Mouse (Mus musculus): ENCODE measurements around the gene Skp2.

Skp2 gene

DNA sequence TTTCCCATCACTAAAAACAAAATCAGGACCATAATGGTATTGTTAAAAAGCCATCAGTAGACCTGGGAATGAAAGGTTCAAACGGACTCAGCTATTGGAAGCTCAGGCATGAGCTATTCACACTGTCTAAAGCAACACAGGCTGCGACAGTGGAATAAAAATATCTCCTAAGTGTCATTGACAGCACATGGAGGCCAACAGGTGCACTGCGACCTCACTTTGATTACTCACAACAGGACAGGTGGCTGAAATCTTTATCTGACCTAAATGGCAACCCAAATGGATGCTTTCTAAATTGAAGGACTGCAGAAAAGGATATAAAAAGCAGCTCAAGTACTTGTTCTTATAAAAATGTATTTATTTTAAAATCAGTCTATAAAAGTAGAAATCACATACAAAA, 43.6 kb downstream of the Skp2 start:
- no peak for DNase-seq

DNA sequence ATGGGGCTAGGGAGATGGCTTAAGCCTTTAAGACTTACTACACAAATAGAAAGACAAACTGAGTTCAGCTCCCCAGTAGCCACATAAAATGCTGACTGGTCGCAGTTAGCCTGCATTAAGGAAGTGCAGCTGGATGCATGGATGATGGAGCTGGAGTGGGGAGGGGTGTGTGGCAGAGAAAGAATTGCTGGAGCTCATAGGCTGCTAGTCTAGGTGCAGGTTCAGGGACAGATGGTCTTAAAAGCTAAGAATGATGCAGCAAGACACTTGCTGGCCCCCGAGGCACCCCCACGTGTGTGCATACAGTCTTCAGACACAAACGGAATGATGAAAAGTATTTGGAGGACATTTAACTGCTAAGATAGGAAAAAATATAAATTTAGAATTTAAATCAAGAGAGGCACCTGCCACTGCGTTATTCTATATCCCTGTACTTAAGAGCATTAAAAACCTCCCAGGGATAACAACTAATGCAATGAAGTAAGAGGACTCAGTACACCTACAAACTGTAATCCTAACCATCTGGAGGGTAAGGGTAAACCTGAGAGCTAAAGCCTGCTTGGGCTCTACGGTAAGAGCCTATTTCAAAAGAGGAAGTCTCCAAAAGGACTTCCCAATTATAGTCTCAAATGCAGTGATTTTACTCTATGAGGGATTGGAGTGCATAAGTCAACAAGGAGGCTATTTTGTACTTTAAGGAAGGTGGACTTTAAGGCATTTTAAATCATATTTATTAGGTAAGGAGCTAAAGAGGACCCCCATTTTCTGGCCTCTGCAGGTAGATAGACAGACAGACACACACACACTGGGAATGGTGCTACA, 44.5 kb downstream of the Skp2 start:
- DNase-seq: no peak

DNA sequence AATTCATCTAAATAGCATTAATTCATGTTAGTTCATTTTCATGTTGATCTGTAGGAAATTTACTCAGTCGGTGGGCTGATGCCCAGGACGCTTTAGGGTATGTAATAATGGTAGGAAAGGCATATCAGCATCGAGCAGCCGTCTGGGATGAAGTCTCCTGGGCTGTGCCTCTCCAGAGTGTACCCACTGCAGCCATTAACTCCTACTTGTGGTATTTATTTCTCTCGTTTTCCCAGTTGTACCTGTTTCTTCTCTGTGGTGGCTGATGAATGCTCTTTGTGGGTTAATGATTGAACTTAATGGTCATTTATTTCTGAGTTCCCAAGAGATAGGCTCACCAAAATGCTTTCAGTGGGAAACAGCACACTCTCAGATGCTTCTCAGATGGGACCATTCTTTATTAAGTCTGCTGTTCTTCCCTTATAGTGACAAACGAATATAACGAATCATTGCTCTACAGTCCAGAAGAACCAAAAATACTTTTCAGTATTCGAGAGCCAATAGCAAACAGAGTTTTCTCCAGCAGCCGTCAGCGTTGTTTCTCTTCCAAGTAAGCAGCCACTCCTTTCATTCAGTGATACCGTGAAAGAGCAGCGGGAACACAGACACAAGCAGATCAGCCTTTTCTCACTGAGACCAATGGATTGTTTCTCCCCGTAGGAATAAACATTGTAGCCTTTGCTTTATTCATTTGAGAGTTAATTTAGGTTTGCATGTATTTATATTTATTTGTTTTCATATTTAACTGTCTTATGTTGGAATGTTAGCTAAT, 48.7 kb downstream of the Skp2 start:
- DNase-seq: no peak

DNA sequence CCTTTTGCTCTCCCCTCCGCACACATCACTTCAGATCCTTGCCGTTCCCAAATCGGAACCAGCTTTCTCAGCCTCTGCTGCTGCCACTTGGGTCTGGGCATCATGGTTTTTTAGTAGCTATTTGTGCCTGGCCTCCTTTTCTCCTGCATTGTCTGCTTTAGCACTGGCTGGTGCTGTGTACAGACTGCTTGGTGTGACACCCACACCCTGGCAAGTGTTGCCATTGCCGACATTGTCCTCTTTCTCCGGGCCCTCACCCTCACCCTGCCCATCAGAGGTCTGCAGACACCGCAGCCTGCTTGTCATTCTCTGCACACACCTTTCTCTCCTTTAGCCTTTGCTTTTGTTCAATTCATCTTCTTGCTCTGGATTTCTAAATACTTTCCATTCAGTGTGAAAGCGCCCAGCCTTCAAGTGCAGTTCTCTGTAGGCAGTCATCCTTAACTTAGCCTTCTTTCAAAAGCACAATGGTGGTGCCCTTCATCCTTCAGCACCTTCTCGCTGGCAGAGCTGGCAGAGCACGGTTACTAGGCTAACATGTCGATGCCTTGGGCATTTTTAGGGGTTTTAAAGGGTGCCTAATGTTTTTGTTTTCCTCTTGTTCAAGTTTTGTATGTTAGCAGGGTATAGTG, 54.7 kb downstream of the Skp2 start:
- DNase-seq: no peak

DNA sequence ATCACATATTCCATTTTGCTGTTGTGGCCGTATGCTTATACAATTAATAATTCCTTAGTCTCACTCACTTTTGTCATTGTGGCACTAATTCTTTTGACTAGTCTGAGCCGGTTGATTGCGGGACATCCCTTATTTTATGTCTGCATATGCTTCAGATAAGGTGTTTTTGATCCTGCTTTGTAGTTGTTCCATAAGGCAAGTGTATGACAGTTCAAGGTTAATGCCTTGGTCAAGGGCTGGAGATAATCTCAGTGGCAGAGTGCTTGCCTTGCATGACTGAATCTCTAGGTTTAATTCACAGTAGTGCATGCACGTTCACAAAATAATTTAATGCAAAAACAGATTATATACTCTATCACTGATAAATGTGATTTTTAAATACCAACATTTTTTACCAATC, 58.4 kb downstream of the Skp2 start:
- DNase-seq: no peak

DNA sequence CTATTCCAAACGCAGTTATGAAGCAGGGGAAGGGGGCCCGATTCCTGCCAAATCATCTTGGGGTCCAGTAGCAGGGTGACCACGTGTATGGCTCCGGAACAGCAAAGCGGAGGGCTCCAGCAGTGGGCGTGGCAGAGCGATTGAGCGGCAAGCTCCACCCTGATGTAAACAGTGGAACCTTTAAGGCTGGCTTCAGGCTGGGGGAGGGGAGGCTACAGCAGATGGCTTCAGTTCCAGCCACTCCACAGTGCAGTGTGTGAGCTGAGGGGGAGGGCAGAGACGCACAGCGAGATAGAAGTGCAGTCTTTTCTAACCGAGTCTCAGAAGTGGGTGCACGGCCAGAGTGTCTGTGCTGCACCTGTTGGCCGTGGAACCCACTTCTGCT, 60.9 kb downstream of the Skp2 start:
- DNase-seq: peak; percentile 52

DNA sequence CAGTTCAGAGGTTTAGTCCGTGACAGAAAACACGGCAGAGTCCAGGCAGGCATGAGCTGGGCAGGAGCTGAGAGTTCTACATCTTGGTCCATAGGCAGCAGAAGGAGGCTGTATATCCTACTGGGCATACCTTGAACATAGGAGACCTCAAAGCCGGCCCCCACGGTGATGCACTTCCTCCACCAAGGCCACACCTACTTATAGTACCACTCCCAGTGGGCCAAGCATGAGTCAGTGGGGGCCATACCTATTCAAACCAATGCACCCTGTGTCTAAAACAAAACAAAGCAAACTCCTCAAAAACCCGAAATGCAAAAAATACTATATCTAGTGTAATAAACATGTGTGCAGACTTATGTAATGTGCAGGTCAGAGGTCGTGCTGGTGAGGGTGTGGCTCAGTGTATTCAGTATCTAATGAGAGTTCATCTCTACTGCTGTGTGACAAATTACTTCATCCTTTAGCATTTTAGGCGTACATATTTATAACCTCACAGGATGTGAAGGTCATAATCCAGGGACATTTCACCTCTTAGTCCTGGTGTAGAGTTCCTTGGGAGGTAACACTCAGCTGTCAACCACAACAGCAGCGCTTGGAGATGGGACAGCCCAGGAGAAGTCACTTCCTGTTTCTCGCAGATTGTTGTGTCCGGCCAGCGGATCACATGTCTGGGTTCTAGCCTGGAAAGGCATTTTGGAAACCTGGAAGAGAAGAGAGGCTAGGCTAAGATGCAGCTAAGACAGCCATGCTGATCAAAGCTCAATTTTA, 61.4 kb downstream of the Skp2 start:
- no peak for DNase-seq

DNA sequence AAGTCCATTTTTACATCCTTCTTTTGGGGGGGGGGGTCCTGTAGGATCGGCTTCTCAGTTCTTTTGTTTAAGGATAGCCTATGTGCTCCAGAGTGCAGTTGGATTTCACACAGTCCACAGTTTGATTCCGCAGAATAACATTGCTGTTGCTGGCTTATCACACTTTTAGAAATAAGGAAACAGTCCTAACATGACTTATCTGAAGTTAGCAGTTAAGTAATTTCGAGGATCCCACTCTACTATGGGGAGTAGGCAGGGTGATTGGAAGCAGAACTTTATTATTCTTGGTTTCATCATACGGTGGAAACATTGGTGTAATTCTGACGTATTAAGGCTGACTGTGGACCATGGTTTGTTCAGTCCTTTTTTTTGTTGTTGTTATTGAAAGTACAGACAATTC, 64.6 kb downstream of the Skp2 start:
- no peak for DNase-seq

DNA sequence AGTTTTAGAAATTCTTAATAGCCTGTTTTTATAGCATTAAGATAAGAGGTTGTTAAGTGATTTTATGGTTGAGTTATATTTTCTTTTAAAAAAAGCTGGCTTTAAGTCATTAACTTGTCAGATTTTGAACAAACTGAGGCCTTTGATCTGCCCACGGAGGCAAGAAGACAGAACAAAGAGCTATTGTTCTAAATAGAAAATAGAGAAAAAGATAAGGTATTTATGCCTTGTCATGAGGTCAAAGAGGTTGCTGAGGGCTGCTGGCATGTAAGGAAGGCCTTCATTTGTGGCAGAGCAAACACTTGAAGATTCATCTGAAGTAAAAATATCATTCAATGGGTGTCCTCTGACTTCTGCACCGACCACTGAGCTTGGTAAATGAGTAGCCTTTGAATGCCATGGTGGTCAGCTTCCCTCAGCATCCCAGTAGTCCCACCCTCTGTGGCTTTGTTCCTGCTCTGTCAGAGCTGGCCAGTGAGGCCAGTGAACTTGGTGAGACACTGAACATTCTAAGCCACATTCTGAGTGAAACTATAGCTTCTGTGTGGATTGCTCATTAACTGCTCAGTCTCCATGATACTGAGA, 66.0 kb downstream of the Skp2 start:
- no peak for DNase-seq

DNA sequence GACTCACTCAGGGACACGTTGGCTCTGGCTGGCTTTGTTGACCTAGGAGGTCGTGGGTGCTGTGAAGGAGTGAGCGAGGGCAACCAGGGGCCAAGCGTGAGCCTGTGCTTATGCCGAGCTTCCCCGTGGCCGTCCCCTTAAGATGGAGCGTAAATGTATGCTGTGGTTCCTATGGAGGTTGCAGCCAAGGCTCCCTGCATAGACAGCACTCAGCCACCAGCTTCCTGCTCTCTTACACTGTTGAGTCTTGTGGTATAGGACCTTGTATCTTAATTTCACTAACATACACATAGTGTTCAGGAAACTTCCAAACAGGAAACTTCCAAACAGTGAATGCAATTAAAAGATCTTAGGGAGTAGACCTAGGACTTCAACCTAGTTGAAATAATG, 66.5 kb downstream of the Skp2 start:
- no peak for DNase-seq

DNA sequence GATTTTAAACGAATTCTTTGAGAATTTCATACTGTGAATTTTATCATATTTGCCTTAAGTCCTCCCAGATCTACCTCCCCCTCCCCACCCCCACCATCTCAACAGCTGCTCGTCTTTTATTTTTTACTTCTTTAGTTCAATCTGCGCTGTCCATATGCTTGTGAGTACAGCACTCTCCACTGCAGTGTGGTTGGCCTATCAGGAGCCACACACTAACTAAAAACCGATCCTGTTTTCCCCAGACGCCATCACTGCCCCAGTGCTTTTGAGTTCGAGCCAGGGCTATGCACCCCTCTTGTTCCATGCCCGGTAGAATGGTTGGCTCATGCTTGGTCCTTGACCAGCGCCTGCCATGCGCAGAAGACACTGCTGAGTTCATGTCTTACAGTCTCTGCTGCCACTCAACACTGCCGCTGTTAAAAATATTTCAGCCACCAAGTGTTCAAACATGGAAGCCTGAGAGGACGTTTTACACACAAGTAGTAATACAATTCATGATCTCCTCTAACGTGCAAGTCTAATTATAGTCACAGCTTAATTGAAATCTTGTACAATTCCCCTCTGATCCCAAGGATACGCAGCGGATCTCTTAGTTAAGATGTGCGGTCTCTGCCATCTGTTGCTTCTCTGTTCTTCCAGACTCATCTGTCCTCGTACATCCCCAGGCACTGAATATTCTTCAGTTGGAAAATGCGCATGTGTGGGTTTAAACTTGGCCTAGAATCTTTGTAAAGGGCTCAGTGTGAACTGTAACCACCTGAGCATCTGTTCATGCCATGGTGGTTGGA, 67.1 kb downstream of the Skp2 start:
- DNase-seq: no peak

DNA sequence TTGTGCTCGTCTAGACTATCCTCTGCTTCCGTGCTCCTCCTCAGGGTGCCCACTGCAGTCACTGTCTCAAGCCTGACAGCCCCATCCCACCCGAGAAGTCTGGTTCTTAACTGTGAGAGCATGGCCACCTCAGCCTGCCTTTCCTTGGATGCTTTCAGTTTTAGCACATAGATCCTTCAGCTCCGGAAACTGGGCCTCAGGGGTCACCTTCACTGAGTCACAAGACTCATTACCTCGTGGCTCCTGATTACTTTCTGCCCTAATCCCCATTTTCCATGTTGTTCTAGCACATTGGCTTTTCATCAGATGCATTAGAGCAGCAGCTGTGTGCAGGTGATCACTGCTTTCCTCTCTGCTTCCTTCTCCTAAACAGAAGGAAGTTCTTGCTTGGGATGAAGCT, 67.8 kb downstream of the Skp2 start:
- DNase-seq: no peak

DNA sequence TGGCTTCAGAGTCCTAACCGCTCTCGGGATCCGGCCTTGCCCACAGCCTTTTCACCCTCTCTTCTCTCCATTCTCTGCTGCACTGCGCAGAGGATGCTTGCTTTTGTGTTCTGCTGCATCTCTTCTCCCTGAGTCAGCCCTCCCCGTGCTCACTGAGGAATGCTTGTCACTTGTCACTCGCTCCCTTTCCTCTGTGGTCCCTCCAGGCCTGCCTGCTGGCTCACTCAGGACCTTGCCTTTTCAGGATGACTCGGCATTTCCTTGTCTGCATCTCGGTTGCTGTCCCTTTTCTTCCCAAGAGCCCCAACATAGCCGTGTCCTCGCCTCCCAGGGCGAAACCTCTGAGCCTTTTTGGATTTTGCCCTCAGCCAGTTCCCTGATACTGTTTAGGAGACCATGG, 68.4 kb downstream of the Skp2 start:
- DNase-seq: no peak

DNA sequence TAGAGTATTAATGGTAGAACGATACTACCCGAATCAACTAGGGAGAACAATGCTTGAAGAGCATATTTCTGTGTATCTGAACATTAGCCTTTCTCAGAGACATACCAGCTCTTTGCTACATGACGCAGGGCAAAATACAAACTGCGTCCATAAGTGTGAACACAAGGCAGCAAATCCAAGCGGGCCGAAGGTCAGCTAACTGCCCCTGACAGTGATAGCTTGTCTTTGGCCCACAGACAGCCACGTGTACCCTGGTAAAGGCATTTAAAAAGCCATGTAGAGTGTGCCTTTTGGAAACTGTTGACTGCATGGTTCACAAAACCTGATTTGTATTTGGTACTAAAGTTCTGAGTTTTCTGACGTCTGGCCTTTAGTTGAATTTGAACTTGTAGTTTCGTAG, 72.5 kb downstream of the Skp2 start:
- DNase-seq: no peak

DNA sequence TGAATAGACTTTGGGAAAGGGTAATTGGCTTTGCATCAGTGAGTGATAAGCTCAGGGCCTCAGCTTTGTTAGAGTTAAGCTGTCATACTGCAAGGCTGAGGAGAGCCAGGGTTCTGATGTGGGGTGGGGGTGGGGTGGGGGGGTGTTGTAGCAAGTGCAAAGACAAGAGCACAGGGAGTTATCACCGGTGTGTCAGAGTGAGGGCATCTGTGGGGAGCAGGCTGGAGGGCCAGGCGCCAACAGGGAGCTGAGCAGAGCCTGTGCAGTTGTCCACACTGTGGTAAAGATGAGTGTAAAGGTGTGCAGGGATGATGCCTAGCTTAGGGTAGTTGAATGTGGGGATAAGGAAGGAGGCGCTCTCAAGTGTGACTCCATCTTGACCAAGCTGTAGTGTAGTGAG, 73.9 kb downstream of the Skp2 start:
- DNase-seq: no peak

DNA sequence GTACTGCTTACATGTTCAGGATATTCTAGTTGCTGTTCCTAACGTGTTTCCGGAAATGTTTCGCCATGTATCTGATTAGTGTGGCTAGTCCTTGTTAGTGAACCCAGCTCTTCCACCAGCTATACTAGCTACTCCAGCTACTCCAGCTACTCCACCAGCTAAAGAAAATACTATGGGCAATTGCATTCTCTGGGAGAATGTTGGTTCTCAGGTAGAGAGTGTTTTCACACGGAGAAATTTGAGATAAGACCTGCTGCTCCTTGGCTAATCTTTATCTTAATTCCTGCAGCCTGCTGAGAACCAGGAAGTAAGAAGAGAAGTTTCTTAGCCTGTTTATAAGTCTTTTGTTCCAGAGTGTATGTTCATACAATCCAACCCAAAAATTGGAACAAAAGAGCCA, 75.0 kb downstream of the Skp2 start:
- DNase-seq: no peak

DNA sequence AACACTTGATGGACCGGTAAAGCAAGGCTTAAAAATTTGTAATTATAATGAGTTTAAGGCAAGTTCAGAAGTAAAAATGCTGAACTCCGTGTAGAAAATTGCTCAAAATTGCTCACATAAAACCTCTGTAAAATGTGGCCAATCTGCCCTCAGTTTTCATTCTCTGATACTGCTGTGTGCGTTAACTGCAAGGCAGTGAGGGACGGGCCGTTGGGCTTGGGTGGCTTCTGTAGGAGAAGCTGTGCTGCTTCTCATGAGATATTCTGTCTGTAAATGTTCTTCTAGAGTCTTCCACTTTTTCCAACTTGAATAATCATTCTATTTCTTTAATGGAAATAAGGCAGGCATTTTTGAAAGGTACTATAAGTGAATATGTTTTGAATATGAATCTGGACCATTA, 75.6 kb downstream of the Skp2 start:
- DNase-seq: no peak

DNA sequence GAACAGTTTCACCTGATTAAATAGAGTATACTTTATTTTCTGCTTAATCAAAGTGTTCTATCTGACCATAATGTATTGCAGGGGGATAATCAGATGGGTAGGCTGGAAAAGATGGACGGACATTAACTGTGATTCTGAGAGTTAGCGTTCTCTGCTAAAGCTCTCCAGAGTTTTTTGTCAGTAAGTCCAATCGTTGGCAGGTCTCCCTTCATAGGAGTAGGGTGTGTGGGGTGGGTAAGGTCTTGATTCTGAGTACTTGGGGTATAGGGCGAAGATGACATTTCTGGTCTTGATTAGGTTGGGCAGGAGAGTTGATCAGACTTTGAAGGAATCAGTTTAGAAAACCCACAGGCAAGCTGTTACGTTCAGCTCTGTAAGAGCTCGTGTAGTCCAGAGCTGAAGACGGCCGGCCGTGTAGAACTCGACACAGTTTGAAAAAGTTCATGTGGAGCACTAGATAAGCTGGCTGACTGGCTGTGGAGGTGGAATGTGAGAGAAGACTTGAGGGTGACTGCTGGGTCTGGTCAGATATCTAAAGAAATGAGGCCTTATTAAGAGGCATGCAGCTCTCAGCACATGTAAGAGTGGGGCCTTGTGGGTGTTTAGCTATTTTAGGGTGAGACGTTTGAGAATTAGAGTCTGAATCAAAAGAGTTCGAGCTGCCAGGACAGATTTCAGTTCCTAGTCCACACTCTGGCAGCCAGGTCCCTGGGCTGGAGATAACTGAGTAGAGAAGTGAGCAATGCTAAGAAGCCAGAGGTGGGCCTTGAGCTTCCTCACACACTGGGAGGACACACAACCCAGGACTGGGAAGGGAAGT, 76.5 kb downstream of the Skp2 start:
- DNase-seq: no peak

DNA sequence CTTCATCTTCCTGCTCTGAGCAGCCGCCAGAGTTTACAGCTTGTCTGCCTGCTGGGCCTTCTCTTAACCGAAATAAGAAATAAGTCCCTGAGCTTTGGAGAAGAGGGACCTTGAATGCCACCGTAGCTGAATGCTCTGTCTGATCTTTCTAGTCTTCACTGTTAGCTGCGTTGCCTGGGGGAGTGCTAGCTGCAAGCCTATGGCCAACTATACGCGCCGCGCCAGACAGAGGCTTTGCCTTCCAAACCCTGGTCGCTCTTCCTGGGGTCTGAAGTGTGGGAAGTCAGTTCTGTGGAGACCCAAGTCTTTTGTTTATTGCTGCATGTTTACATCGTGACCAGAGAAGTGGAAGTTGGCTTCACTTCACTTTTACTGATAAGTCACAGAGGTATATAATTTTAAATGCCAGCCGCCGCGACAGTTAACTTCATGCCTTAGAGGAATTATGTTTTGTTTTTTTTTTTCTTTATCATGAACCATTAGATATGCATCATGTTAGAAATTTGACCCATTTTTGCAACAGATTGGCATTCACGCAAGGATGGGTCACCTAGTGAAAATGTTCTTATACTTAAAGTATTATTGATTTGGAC, 79.5 kb downstream of the Skp2 start:
- no peak for DNase-seq

DNA sequence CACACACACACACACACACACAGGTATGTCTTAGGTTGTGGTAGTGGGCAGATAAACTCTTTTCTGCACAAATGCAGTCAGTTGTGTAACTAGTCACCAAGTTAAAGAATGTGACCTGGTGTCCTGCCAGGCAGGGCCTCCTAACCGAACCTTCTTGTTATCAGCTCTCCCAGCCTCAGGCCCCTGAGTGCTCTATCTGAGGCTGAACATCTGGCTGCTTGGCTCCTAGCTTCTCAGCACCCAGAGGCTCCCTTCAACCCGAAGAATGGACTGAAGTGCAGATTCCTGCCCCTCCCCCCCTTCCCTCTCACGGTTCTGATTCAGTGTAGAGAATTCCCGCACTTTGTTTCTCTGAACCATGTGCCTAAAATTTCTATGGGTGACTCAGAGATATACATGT, 80.6 kb downstream of the Skp2 start:
- no peak for DNase-seq

DNA sequence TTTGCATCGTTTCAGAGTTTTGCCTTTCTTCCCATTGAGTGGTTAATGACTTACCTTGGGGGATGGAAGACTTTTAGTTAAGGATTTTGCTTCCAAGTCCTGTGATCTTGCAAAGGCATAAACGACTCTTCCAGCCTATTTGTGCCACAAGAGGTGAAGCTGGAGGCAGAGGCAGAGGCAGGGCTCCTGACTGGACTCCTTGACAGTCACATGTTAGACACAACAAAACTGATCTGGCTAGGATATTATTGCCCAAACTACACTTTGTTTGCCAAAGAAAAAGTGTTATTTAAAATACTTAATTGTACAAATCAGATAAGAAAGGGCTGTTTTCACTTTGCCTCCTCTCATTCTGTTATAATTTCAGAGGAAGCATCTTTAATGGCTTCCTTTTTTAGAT, 81.1 kb downstream of the Skp2 start:
- no peak for DNase-seq
